Mouse (Mus musculus): Measurements from ENCODE around the gene Kctd7.
A peak's percentile ranks its signal among the peaks of the same experiment; 100 is the strongest.

DNA sequence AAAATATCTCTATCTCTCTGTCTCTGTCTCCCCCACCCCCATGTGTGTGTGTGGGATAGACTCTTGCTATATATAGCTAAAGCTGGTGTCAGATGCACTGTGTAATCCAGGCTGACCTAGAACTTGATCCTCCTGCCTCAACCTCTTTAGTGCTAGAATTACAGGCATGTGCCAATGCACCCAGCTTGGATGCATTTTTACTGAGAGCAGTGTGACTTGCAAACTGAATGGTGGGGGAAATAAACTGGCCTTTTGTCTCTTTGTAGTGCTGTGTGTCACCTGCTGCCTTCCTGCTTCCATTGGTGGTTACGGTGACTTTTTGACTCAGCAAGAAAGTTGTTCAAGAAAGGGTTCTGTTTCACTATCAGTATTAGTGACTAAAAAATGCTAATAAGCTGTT, 51.6 kb downstream of the Kctd7 start:
- no peak for TF ChIP-seq POLR2A (IDR thresholded peaks at IDR 0.05; ENCODE audit: insufficient read length, low read depth)
- TF ChIP-seq POLR2AphosphoS2 (IDR thresholded peaks at IDR 0.05; ENCODE audit: insufficient read length, low read depth), result no peak
- no peak for TF ChIP-seq MAX (IDR thresholded peaks at IDR 0.05; ENCODE audit: low read depth)
- TF ChIP-seq E2F4 (IDR thresholded peaks at IDR 0.05; ENCODE audit: insufficient read depth), result no peak
- TF ChIP-seq TCF12 (IDR thresholded peaks at IDR 0.05; ENCODE audit: insufficient read depth, poor library complexity, severe bottlenecking), result no peak
- no peak for TF ChIP-seq USF1 (IDR thresholded peaks at IDR 0.05; ENCODE audit: low read depth)
- TF ChIP-seq MYOG (IDR thresholded peaks at IDR 0.05; ENCODE audit: control insufficient read depth in 1 of 3, insufficient read depth in 1 of 3, insufficient read length in 2 of 3, low read depth in 2 of 3), result no peak
- TF ChIP-seq SRF (IDR thresholded peaks at IDR 0.05; ENCODE audit: control insufficient read depth, insufficient read length, low read depth), result peak; percentile 74
- no peak for TF ChIP-seq CEBPB (IDR thresholded peaks at IDR 0.05; ENCODE audit: insufficient read depth, poor library complexity, severe bottlenecking)
- TF ChIP-seq MYOD1 (IDR thresholded peaks at IDR 0.05; ENCODE audit: control insufficient read depth in 1 of 3, insufficient read length in 2 of 3, low read depth in 2 of 3), result no peak
- no peak for TF ChIP-seq TCF3 (IDR thresholded peaks at IDR 0.05; ENCODE audit: insufficient read length, low read depth)
